Mouse (Mus musculus) forebrain, embryonic 13.5 days (tissue): Measurements from ENCODE around the gene F2rl1. TPM values are rescaled to one million over a fixed set of nuclear protein-coding genes. Genes with fewer than 3 reads are reported as not detected.
"Not testable (repeated sequence)": the region's sequence is repeated elsewhere in the genome, so short reads cannot be mapped to it uniquely, and the experiment has no call there.

Experiments
- ATAC-seq: fragments of 200-750 bp; cut with Nextera tagmentation; 2 replicates; pipeline ENCODE4 v1.8.0; 2017
- H3K27ac ChIP-seq: fragments of 300-500 bp; sonication (generic); 2 replicates; pipeline ENCODE4 v1.5.1; 2015; ENCODE audit warnings: inconsistent platforms, mild to moderate bottlenecking, moderate library complexity
- H3K27me3 ChIP-seq: fragments of 300-500 bp; sonication (generic); 2 replicates; pipeline ENCODE4 v1.6.1; 2015; ENCODE audit warnings: mild to moderate bottlenecking, inconsistent platforms
- H3K36me3 ChIP-seq: fragments of 300-500 bp; sonication (generic); 2 replicates; pipeline ENCODE4 v1.6.1; 2015; ENCODE audit warnings: mild to moderate bottlenecking, inconsistent platforms; ENCODE audit not compliant: poor library complexity, severe bottlenecking
- H3K4me1 ChIP-seq: fragments of 300-500 bp; sonication (generic); 2 replicates; pipeline ENCODE4 v1.6.1; 2015; ENCODE audit warnings: inconsistent platforms
- H3K4me2 ChIP-seq: fragments of 300-500 bp; sonication (generic); 2 replicates; pipeline ENCODE4 v1.6.1; 2015; ENCODE audit warnings: inconsistent platforms, mild to moderate bottlenecking, moderate library complexity
- H3K4me3 ChIP-seq: fragments of 300-500 bp; sonication (generic); 2 replicates; pipeline ENCODE4 v1.5.1; 2015; ENCODE audit warnings: mild to moderate bottlenecking, inconsistent platforms
- H3K9ac ChIP-seq: fragments of 300-500 bp; sonication (generic); 2 replicates; pipeline ENCODE4 v1.6.1; 2015; ENCODE audit warnings: mild to moderate bottlenecking, inconsistent platforms
- H3K9me3 ChIP-seq: fragments of 300-500 bp; sonication (generic); replicated peaks from 2 replicates; pipeline ENCODE4 v1.6.1; 2016; ENCODE audit warnings: inconsistent platforms
- WGBS: fragments of 180-500 bp; shearing (Covaris S2); methylation state at CpG from one replicate; pipeline ENCODE4 v1.1.7; 2015; 5-methylcytosine and 5-hydroxymethylcytosine counted together
- polyA plus RNA-seq: library from polyadenylated mRNA; unstranded; fragments of >200 nt; fragmentation: Nextera tagmentation; extraction: Ambion mirVana; gene quantifications from 2 replicates; pipeline ENCODE4 v1.2.1, GENCODE M21; 2015

F2rl1 gene
- polyA plus RNA-seq, 1 experiment from 2014 or later = 0.08 TPM

DNA sequence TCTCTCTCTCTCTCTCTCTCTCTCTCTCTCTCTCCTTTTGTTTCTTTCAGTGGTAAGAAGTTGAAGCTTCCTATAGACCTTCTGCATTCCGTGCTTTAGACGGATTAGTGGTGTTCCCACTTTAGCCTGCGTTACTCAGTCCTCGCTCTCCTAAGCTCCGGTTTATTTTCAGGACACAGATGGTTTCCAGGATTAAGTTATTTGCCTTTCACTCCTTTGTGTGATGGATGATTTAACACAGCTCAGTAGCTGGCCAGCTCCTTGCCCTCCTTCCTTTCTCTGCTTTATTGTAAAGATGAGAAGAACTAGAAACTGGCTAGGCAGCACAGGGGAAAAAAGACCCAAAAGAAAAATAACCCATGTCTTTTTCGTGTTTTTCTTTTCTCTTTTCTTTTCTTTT lies 23.8 kb upstream of the F2rl1 start:
- H3K9me3 ChIP-seq = no peaks in the 10 kb centered on the region
- WGBS = 3% methylated on average over 6 of the region's 6 CpGs
- peaks cover 23% of the 10 kb centered on the region for H3K4me1 ChIP-seq
- no peak overlapping the region for H3K4me3 ChIP-seq
- no peak overlapping the region for H3K27ac ChIP-seq
- peak overlapping the region; percentile 47 for H3K4me2 ChIP-seq
- peak; percentile 41; the same call in 1 of the 2 replicates for ATAC-seq
- no peaks in the 10 kb centered on the region for H3K36me3 ChIP-seq
- H3K9ac ChIP-seq = no peak overlapping the region
- H3K27me3 ChIP-seq = no peaks in the 10 kb centered on the region

DNA sequence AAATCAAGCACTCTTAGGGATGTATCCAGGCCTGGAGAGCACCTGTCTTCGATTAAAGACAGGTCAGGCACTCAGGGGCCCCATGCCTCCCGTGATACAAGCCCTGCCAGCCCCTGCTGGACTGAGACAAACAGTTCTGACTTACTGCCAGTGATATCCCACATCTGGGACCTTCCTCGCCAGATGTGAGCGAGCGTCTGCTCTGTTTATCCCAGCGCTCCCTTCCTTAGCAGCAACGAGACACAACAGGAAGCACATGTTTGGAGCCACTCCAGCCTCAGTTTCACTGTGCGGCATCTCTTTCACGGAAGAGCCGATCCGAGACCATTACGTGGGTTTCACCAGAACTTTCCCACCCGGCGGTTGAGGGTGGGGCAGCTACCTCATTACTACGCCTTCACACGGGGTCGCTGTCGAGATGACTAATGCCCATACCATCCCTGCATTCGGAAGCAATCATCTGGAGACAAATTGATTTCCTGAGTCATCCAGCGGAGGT lies 23.3 kb upstream of the F2rl1 start:
- 25% methylated on average over 20 of the region's 20 CpGs for WGBS
- no peaks in the 10 kb centered on the region for H3K36me3 ChIP-seq
- peak overlapping the region; percentile 47 for H3K4me2 ChIP-seq
- ATAC-seq = peak; percentile 36; the same call in 1 of the 2 replicates
- no peaks in the 10 kb centered on the region for H3K27me3 ChIP-seq
- H3K27ac ChIP-seq = no peak overlapping the region
- H3K4me1 ChIP-seq = peaks cover 23% of the 10 kb centered on the region
- H3K9ac ChIP-seq = no peak overlapping the region
- no peaks in the 10 kb centered on the region for H3K9me3 ChIP-seq
- H3K4me3 ChIP-seq = no peak overlapping the region

DNA sequence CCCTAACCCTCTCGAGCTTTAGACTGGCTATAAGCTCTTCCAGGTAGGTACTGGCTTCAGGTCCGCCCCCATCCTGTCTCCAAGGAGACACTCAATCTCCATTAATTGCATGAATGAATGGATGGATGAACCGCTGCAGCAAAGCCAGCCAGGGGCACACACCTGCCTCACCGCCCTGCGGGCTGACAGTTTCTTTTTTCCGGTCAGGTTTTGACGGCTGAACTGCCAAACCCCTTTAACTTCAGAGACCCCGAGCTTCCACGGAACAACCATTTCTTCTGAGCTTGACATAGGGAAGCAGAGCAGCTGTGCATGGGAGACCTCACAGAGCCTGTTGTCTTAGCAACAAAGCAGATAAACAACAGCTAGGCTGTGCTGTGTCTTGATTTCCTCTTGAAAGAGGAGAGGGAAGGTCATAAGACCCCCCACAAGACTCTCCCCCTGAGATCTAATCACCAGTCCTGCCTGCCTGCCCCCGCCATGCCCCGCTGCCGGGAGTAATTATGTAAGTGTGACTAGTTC lies 22.1 kb upstream of the F2rl1 start:
- H3K27me3 ChIP-seq = no peaks in the 10 kb centered on the region
- ATAC-seq = peak; percentile 55; the same call in 1 of the 2 replicates
- H3K9me3 ChIP-seq = no peaks in the 10 kb centered on the region
- no peak overlapping the region for H3K4me2 ChIP-seq
- H3K36me3 ChIP-seq = no peaks in the 10 kb centered on the region
- no peak overlapping the region for H3K9ac ChIP-seq
- WGBS = 42% methylated on average over 12 of the region's 12 CpGs
- no peak overlapping the region for H3K27ac ChIP-seq
- H3K4me3 ChIP-seq = no peak overlapping the region
- peaks cover 23% of the 10 kb centered on the region for H3K4me1 ChIP-seq

DNA sequence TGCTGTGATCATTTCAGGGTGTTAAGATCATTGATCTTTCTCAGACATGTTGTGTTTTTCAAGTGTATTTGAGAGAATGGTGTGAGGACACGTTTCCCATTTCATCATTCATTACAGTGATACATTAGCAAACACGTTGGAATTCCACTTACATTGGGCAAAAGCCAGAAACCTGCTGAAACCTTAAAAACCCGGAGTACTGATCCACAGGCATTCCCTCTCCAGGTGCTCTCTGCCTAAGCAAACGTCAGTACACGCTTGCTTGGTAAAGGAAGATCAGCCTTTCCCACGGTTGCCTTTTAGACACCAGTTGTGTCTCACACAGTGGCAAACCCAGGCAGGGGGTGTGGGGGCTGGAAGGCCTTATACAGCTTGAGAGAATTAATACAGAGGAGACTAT lies 21.2 kb upstream of the F2rl1 start:
- no peak overlapping the region for H3K27ac ChIP-seq
- no peaks in the 10 kb centered on the region for H3K27me3 ChIP-seq
- 74% methylated on average over 6 of the region's 6 CpGs for WGBS
- no peak overlapping the region for H3K4me2 ChIP-seq
- peaks cover 23% of the 10 kb centered on the region for H3K4me1 ChIP-seq
- no peak for ATAC-seq
- no peak overlapping the region for H3K4me3 ChIP-seq
- no peak overlapping the region for H3K9ac ChIP-seq
- no peaks in the 10 kb centered on the region for H3K36me3 ChIP-seq
- no peaks in the 10 kb centered on the region for H3K9me3 ChIP-seq

DNA sequence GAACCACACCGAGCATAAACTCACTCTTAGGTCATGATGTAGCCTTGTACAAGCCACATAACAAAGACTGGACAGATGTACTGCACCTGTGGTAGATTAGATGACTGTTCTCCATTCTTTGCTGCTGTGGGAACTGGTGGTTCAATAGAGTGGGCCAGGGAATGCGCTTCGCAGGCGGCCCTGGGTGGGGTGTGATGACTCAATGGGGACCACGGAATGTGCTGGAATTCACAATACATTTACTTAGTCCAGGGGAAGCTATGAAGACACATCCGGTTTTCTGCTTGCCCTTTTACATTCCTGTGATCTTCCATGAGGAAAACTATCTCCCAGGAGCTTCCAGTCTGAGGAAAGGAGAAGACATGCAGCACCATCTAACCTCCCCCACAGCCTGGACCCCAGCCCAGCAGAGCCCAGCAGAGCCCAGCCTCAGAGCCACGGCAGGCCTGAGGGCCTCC lies 20.7 kb upstream of the F2rl1 start:
- Histone ChIP-seq H3K4me2 (no peak overlapping the region), H3K4me3 (no peak overlapping the region), H3K27ac (no peak overlapping the region), H3K36me3 (no peaks in the 10 kb centered on the region), H3K9me3 (no peaks in the 10 kb centered on the region), H3K9ac (no peak overlapping the region), H3K4me1 (peaks cover 23% of the 10 kb centered on the region), H3K27me3 (no peaks in the 10 kb centered on the region)
- WGBS = 80% methylated on average over 7 of the region's 7 CpGs
- no peak for ATAC-seq

DNA sequence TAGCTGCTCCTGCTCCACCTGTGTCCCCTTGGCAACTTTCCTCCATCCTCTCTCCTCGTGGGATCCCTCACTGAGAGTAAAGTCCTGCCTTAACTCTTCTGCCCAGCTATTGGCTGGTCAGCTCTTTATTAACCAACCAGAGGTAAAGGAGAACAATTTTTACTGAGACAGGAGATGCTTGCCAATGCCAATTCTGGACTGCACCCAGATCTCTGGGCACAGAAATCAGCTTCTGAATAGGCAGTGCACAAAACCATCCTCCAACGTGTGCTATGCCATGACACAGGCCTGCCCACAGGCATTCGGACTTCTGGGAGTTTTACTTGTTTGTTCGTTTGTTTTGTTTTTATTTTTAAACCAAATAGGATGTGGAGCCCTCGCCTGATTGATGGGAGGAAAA lies 13.0 kb upstream of the F2rl1 start:
- no peaks in the 10 kb centered on the region for H3K9me3 ChIP-seq
- no peaks in the 10 kb centered on the region for H3K27me3 ChIP-seq
- H3K4me1 ChIP-seq = peaks cover 26% of the 10 kb centered on the region
- H3K27ac ChIP-seq = no peak overlapping the region
- 65% methylated on average over 5 of the region's 5 CpGs for WGBS
- H3K4me2 ChIP-seq = no peak overlapping the region
- ATAC-seq = no peak
- no peaks in the 10 kb centered on the region for H3K36me3 ChIP-seq
- H3K4me3 ChIP-seq = no peak overlapping the region
- H3K9ac ChIP-seq = no peak overlapping the region

DNA sequence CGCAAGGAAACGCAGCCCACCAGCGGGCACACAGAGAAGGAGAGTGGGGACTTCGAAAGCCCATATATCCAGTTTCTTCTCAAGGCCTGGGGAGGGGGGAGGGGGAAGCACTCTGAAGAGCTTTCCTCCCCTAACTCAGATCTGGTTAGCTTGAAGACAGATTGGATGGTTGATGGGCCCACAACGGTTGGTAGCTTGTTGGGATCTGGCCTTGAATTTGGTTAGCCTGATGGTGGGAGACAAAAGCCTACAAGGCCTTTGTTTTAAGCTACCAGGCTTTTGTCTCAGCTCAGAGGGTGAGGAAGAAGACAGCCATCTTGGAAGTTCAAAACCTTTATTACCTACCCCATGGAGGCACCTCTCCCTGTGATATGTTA lies 11.1 kb upstream of the F2rl1 start:
- WGBS = 16% methylated on average over 5 of the region's 5 CpGs
- Histone ChIP-seq H3K4me2 (no peak overlapping the region), H3K9ac (no peak overlapping the region), H3K27ac (no peak overlapping the region), H3K27me3 (no peaks in the 10 kb centered on the region), H3K4me1 (peaks cover 26% of the 10 kb centered on the region), H3K9me3 (no peaks in the 10 kb centered on the region), H3K36me3 (no peaks in the 10 kb centered on the region), H3K4me3 (no peak overlapping the region)
- no peak for ATAC-seq

DNA sequence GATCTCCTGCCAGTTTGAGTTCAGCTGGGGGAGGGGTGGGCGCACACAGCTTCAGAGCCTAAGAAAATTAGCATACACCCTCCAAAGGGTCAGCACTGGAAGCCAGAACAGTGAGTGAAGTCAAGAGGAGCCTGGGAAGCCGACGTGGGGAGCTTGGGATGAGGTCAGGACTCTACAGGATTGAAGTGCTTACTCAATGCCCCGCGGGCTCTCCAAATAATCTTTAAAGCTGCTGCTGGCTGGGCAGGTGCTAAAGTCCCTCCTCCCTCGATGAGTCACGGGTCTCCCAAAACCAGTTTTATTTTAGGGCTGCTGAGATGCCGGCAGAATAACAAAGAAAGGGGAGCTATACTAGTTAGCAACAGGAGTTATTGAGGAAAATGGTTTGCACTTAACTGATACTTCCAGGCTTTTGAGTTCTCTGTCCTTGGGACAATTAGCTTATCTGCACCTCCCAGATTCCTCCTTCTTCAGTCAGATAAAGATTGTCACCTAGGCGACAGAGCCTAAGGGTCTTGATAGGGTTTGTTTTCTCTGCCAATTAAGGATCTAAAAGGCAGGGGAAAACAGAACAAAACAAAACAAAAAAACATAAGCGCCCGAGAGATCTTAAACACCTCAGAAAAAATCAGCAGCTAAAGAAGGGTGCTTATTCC lies 10.6 kb upstream of the F2rl1 start:
- peak; percentile 36; the same call in 1 of the 2 replicates for ATAC-seq
- H3K9ac ChIP-seq = no peak overlapping the region

DNA sequence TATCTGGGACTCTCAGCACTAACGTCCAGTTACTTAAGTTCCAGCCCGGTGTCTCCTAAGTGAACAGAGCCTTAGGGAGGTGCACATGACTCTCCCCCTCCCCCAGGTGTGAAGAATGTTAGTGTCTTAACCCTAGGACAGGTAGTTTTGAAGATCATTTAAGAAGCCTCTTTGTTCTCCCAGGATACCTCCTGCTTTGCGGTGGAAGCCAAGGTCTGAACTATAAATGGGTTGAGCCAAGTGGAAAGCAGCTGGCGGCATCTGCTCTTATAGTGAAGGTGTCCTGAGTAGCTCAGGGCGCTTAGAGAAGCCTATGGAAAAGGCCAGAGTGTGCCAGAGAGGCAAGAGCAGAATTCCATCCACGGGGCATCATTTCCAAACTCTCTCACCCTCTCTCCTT lies 10.0 kb upstream of the F2rl1 start:
- ATAC-seq = no peak
- Histone ChIP-seq H3K9ac (no peak overlapping the region), H3K9me3 (no peaks in the 10 kb centered on the region), H3K4me2 (peak overlapping the region; percentile 47), H3K4me1 (peaks cover 26% of the 10 kb centered on the region), H3K27me3 (no peaks in the 10 kb centered on the region), H3K4me3 (no peak overlapping the region), H3K27ac (no peak overlapping the region), H3K36me3 (no peaks in the 10 kb centered on the region)
- WGBS = 9% methylated on average over 6 of the region's 6 CpGs

More for the DNA sequence above, 10.6 kb upstream of the F2rl1 start:
- H3K9me3 ChIP-seq = no peaks in the 10 kb centered on the region
- H3K4me3 ChIP-seq = no peak overlapping the region
- peaks cover 26% of the 10 kb centered on the region for H3K4me1 ChIP-seq
- H3K27me3 ChIP-seq = no peaks in the 10 kb centered on the region
- 4% methylated on average over 11 of the region's 11 CpGs for WGBS
- no peak overlapping the region for H3K27ac ChIP-seq
- H3K4me2 ChIP-seq = peak overlapping the region; percentile 47
- H3K36me3 ChIP-seq = no peaks in the 10 kb centered on the region

DNA sequence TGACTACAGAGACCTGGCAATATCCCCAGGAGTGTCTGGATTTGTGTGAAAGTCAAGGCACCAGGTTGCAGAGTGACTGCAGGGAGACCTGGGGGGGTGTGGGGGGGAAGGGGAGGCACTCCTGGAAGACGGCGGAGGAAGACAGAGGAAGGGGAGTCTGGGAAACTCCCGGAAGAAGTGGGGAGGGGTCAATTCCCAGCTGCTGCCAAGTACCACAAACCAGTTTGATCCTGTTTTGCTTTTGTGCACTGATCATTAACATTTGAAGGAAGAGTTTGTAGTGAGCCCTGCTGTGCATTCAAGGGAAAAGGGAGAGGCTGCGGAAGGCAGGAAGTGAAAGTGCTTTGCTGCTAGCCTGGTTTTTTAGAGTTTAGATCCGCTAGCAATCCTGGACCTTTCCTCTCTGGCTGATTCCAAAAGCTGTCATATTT lies 9.1 kb upstream of the F2rl1 start:
- WGBS = under 1% methylated on average over 5 of the region's 5 CpGs
- no peak overlapping the region for H3K27ac ChIP-seq
- no peaks in the 10 kb centered on the region for H3K9me3 ChIP-seq
- peak overlapping the region; percentile 40; the same call in 1 of the 2 replicates for H3K9ac ChIP-seq
- 0 out of 2 replicates have a peak overlapping the region, but pooled peaks have one; percentile 6 for H3K4me3 ChIP-seq
- peak overlapping the region; percentile 47 for H3K4me2 ChIP-seq
- H3K36me3 ChIP-seq = no peaks in the 10 kb centered on the region
- H3K4me1 ChIP-seq = peaks cover 26% of the 10 kb centered on the region
- no peaks in the 10 kb centered on the region for H3K27me3 ChIP-seq
- ATAC-seq = peak; percentile 76

DNA sequence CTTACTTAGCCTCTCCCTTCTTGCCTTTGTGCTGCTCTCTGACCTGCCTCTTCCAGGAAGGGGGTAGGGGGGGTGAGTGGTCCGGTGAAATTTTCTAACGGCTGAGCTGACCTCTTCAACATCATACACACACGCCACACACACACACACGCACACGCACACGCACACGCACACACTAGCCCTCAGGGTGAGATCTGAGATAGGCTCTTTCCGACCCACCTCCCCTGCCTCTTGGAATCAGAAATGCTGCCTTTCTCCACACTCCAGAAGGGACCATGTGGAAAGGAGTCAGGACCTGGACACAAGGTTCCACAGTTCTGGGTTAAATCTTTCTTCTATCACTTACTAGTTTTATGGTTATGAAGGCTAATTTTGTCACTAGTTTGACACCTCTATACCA lies 8.6 kb upstream of the F2rl1 start:
- H3K4me3 ChIP-seq = no peak overlapping the region
- H3K4me2 ChIP-seq = peak overlapping the region; percentile 47
- no peaks in the 10 kb centered on the region for H3K36me3 ChIP-seq
- no peak overlapping the region for H3K9ac ChIP-seq
- H3K4me1 ChIP-seq = peaks cover 26% of the 10 kb centered on the region
- H3K9me3 ChIP-seq = no peaks in the 10 kb centered on the region
- no peak overlapping the region for H3K27ac ChIP-seq
- H3K27me3 ChIP-seq = no peaks in the 10 kb centered on the region
- WGBS = 15% methylated on average over 8 of the region's 8 CpGs
- peak; percentile 46 for ATAC-seq

DNA sequence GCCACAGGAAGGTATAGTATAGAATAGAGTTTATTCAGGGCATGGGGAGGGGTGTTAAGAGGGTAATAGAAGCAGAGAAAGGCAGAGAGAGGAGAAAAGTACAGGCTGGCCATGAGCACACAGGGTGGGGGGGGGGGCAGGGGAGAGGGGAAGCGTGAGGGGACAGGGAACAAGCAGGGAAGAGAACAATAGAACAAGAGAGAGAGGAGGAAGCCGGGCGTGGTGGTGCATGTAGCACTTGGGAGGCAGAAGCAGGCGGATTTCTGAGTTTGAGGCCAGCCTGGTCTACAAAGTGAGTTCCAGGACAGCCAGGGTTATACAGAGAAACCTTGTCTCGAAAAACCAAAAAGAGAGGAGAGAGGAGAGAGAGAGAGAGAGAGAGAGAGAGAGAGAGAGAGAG lies 8.1 kb upstream of the F2rl1 start:
- H3K27ac ChIP-seq, H3K36me3 ChIP-seq, ATAC-seq, H3K27me3 ChIP-seq, H3K9me3 ChIP-seq, H3K4me3 ChIP-seq, H3K9ac ChIP-seq, H3K4me2 ChIP-seq: not testable (repeated sequence)
- WGBS = 58% methylated on average over 4 of the region's 5 CpGs
- H3K4me1 ChIP-seq = peaks cover 26% of the 10 kb centered on the region
